Mouse (Mus musculus) neutrophil, adult 5-6 weeks (primary cell): ENCODE measurements around the gene Cdk4. TPM values are rescaled to one million over a fixed set of nuclear protein-coding genes. Genes with fewer than 3 reads are reported as not detected.
"Not testable (repeated sequence)": the region's sequence is repeated elsewhere in the genome, so short reads cannot be mapped to it uniquely, and the experiment has no call there.

Source experiments
- ATAC-seq: fragments of 151-379, 151-347 bp; 2 replicates; pipeline ENCODE4 v1.8.0; 2017; ENCODE audit warnings: mild to moderate bottlenecking, moderate TSS enrichment; ENCODE audit not compliant: insufficient number of reproducible peaks, poor library complexity, low FRiP score, severe bottlenecking; ENCODE audit errors: extremely low read depth
- total RNA-seq: library from RNA; stranded (forward); fragments of 200-1000 nt; gene quantifications from 2 replicates; pipeline ENCODE4 v1.2.3, GENCODE M21; 2017

Gene Cdk4
- total RNA-seq, 1 experiment from 2014 or later, result 31.7 TPM

- ATAC-seq, result no peak
These were observed 8.7 kb upstream of the Cdk4 start for GRCm38 (mm10) chr10:127054646-127055045.

GRCm38 (mm10) chr10:127055406-127055805, 7.9 kb upstream of the Cdk4 start:
- ATAC-seq, result 0 out of 2 replicates have a peak, but pooled peaks have one; percentile 5

- ATAC-seq, result no peak
These were observed 6.8 kb upstream of the Cdk4 start for GRCm38 (mm10) chr10:127056490-127056889.

- ATAC-seq, result peak; percentile 65
These were observed 5.2 kb upstream of the Cdk4 start for GRCm38 (mm10) chr10:127058161-127058560.

GRCm38 (mm10) chr10:127058708-127059107, 4.6 kb upstream of the Cdk4 start:
- no peak for ATAC-seq

GRCm38 (mm10) chr10:127059174-127059967, 4.0 kb upstream of the Cdk4 start:
- no peak for ATAC-seq

GRCm38 (mm10) chr10:127059968-127060916, 3.1 kb upstream of the Cdk4 start, which contains the start of gene March9:
TSS of gene March9 (minus strand) at chr10:127060184.
- peak; percentile 32 for ATAC-seq

- ATAC-seq, result no peak
These were observed 2.2 kb upstream of the Cdk4 start for GRCm38 (mm10) chr10:127061085-127061484.

- ATAC-seq, result no peak
These were observed 1.8 kb upstream of the Cdk4 start for GRCm38 (mm10) chr10:127061513-127061912.

- ATAC-seq, result not testable (repeated sequence)
These were observed 1.2 kb upstream of the Cdk4 start for GRCm38 (mm10) chr10:127062101-127062500.

- no peak for ATAC-seq
These were observed 831 bp upstream of the Cdk4 start for GRCm38 (mm10) chr10:127062503-127062902.

- no peak for ATAC-seq
These were observed 858 bp downstream of the Cdk4 start for GRCm38 (mm10) chr10:127063913-127064870.

GRCm38 (mm10) chr10:127065981-127066380, 2.6 kb downstream of the Cdk4 start:
- no peak for ATAC-seq

- no peak for ATAC-seq
These were observed 3.2 kb downstream of the Cdk4 start for GRCm38 (mm10) chr10:127066519-127067018.

GRCm38 (mm10) chr10:127068360-127069038, 5.2 kb downstream of the Cdk4 start:
- ATAC-seq, result no peak

- ATAC-seq, result 0 out of 2 replicates have a peak, but pooled peaks have one; percentile 8
These were observed 6.2 kb downstream of the Cdk4 start for GRCm38 (mm10) chr10:127069281-127070189.
